Mouse (Mus musculus) left cerebral cortex, adult 9 months (tissue): ENCODE results near the gene Nek4.
A peak's percentile ranks its signal among the peaks of the same experiment; 100 is the strongest.

Source experiments
- DNase-seq, 2 experiments: peaks; one replicate each; pipeline ENCODE4 v3.0.0; 2022; ENCODE audit warnings: low spot score in 2 of 2

Gene Nek4

GRCm38 (mm10) chr14:30951154-30951825, at the start of gene Nek4:
Gene Nek4 (plus strand): TSS chr14:30951377.
- peak; percentile 92 to 97 for DNase-seq

- no peak for DNase-seq
Measured at GRCm38 (mm10) chr14:30902628-30903027, 48.5 kb upstream of the Nek4 start.

DNA sequence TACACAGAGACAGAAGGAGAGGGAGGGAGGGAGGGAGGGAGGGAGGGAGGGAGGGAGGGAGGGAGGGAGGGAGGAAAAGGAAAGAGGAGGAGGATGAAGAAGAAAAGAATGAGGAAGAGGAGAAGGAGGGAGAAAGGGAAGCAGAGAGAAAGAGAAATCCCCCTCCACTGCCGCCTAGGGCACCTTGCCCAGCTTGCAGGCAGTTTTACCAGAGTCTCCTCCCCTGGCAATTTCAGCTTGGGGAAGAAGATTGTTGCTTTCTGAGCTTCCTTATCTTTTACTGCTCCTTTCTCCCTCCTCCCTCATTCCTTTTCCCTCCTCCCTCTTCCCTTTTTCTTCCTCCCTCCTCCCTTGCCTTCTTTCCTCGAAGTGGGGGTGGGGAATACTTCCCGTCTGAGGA, 48.1 kb upstream of the Nek4 start:
- DNase-seq, result no peak

- no peak for DNase-seq
Measured at GRCm38 (mm10) chr14:30904307-30904706, 46.9 kb upstream of the Nek4 start.

DNA sequence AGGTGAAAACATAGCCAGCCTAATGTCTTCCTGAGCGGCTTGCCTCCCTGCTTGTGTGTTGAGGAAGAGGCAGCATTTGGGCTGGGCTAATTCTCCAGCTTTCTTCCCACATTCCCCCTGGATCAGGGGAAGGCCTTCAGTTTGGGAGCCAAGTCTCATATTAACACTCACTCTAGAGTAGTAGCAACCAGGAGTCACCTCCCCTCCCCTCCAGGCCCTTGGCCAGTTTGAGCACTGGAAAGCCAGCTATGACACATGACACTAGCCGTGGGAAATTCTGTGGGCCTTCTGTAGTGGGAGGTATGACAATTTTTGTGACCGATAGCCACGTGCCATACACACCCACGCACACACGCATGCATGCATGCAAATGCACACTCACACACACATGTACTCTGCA, 45.2 kb upstream of the Nek4 start:
- DNase-seq, result no peak

- no peak for DNase-seq
Measured at GRCm38 (mm10) chr14:30907814-30908265, 43.3 kb upstream of the Nek4 start.

DNA sequence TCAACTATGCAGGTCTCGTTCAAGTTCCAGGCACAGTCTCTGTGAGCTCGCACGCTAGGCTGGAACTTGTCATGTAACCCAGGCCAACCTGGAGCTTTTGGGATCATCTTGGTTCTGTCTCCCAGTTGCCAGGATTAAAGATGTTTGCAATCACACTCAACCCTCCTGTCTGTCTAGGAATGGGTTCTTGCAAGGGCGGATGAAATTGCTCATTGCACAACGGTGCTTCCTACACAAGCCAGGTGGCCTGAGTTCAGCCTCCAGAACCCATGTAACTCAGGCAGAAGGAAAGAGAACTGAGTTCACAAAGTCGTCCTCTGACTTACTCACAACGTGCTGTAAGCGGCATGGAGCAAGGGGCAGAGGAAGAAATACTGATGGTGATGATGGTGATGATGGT, 40.0 kb upstream of the Nek4 start:
- DNase-seq, result no peak

- no peak for DNase-seq
Measured at GRCm38 (mm10) chr14:30912641-30913040, 38.5 kb upstream of the Nek4 start.

GRCm38 (mm10) chr14:30913404-30913803, 37.8 kb upstream of the Nek4 start:
- no peak for DNase-seq

GRCm38 (mm10) chr14:30916516-30916915, 34.7 kb upstream of the Nek4 start:
- DNase-seq, result no peak

DNA sequence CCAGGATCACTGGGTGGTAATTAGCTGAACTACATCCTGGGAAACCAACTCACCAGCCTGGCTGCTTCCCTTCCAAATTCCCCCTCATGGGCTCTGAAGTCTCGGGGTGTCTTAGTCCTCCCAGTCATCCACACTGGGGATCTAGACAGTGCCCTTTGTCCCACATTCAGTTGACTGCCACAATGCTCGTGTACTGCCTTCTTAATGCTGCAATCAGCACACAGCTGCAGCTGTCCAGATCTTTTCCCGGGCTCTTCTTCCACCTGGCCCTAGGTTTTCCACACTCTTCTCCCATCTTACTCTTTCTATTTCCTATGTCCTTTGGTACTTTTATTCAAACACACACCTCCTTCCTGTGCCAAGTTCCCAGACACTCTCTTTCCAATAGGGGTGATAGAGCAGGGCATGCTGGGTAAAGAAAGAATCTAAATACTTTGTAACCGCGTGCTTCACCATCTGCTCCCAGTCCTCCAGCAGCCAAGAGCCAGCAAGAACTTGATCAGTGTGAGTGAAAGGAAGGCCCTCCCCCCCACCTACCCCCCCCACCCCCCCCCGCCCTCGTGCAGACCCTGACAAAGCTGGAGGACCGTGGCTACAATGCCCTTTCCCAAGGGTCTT, 29.0 kb upstream of the Nek4 start:
- DNase-seq, result no peak

DNA sequence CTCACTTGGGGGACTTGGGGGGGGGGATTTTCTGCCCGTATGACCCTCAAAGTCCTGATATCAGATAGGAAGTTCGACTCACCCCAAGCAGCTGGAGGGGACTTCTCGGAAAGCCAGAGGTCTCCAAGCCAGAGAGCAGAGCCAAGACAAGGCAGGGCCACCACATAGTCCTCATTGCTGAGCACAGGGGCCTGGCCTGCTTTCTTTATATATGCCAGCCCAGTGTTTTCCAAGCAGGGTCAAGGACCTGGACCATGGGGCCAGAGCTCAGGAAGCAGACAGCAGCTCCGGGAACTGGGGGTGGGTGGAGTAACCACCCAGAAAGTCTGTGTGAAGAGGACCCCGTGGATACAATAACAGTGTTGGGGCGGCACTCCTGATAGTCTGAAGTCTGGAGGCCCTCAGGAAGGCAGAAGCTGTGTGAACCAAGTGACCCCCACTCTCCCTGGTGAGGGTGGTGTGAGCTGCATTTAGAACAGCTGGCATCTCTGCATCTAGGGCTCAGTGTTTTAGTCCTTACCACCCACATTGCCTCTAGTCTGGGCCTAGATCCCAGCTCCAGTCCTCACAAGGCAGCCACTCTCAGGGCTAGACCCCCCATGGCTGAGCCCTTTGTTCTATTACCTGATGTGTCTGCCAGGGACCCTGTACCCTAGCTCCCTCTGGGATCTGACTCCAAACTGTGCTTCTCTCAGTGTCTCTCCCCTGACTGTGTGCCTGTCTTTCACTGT, 27.6 kb upstream of the Nek4 start, which contains the start of gene Itih3:
Itih3 (minus strand) TSS at position 386 of the 731 bp plus-strand sequence.
- peak; percentile 9 to 44 for DNase-seq

- no peak for DNase-seq
Measured at GRCm38 (mm10) chr14:30925492-30925891, 25.7 kb upstream of the Nek4 start.

DNA sequence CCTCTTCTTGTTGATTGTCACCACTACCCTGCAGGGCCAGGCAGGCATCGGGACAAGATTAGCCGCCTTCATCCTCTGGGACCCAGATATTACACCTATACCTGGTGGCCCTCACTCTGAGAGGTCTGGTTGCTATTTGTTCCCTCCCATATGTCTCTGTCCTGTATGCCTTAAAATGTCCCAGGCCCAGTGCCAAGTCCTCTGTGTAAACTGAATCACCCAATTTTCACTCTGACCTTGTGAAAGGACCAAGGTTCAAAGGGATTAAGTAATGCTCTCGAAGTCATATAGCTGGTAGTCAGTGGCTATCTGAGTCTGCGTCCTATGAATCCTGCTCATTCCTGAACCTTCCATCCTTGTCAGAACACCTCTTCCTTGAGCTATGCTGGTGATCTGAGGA, 20.8 kb upstream of the Nek4 start:
- no peak for DNase-seq

GRCm38 (mm10) chr14:30933351-30933750, 17.8 kb upstream of the Nek4 start:
- no peak for DNase-seq

- no peak for DNase-seq
Measured at GRCm38 (mm10) chr14:30942254-30942653, 8.9 kb upstream of the Nek4 start.

DNA sequence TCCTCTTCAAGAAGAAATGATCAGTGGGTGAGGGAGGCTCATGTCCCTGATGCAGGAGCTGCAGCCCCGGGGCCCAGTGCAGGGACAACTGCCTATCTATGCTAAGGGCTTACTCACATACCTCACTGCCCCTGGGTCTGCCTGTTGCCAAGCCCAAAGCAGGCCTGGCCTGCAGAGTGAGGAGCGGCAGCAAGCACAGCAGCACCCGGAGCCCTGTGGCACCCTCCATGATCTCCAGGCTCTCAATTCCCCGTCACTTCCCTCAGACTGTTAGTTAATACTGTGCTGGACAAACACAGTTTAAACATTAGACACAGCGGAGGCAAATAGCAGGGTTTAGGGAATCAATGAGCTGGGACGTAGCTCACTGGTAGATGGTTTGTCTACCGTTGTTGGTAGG, 8.1 kb upstream of the Nek4 start, which contains the start of gene Itih1:
Itih1 (minus strand) TSS at position 252 of the 400 bp plus-strand sequence.
- DNase-seq, result no peak

DNA sequence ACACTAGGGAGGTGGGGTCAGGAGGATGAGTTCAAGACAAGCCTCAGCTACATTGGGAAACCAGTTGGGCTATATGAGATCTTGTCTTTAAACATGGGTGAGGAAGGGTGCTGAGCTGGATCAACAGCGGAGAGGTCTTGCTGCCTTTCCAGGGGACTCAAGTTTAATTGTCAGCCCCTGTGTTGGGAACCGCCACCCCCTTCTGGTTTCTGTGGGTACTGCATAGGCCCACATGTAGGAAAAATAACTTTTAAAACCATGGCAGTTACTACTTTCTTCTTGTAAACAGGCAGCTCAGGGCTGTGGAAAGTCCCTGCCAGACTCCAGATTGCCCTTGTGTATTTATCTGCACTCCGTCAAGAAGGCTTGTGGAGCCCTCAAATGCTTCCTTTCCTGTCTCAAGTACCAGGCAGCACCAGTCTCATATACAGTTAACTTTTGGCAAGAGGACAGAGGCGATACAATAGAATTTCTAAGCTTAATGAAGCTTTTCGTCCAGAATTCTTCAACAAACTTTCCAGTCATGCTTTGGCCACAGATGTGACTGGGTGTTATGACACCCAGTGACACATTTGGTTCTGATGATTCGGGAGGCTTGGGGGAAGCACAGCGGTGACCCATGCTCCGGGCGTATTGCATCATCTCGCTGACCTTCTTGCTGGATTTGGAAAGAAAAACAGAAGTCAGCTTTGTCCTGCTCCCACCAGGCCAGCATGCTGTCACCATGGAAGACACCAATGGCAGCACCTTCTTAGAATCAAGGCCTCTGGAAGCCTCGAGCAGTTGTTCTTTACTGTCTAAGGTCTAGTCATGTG, 7.1 kb upstream of the Nek4 start:
- peak in 1 of 2 experiments; percentile 66 for DNase-seq

DNA sequence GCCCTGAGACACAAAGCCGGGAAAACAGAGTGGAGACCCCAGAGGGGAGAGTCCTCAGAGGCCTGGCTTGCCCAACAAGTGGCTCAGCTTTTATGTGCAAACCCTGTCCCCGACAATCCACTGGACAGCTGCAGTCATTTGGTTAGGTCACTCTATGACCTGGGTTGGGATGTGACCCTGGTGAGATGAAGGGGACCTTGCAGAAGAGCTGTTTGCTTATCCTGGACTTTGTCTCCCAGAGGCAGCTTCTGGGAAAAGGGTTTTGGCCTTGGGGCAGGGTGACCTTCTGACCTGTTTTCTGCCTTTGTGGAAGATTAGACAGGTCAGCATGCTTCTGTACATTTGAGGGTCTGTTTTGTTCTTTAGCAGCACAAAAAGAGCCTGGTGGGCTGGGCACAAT, 6.4 kb upstream of the Nek4 start:
- no peak for DNase-seq

- no peak for DNase-seq
Measured at GRCm38 (mm10) chr14:30949986-30950385, 1.2 kb upstream of the Nek4 start.

GRCm38 (mm10) chr14:30958517-30958916, 7.3 kb downstream of the Nek4 start:
- no peak for DNase-seq

GRCm38 (mm10) chr14:30959031-30959430, 7.9 kb downstream of the Nek4 start:
- no peak for DNase-seq
